Mouse (Mus musculus): Measurements from ENCODE around the gene Kcna2.

DNA sequence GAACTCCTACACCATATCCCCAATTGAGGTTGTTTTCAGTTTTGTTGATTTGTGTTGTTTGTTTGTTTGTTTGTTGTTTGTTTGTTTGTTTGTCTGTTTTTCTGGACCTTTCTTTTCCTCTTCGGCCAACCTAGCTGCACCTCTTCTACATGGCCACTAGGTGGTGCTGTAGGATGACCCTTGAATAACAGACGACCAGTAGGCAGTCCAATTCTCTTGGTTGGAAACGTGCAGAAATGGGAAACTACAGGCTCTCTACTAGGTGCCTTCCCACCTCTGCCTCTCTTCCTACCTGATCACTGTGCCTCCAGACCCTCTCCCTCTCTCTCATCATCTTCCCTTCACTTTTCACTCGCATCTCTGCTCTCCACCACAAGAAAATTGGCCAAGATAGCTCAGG, 6.9 kb upstream of the Kcna2 start:
- TF ChIP-seq CTCF (IDR thresholded peaks at IDR 0.05; ENCODE audit: borderline replicate concordance, control insufficient read depth, extremely low read depth, insufficient read depth, low read length, poor library complexity) (no peak), POLR2A (IDR thresholded peaks at IDR 0.05; ENCODE audit: control insufficient read depth, extremely low read depth, insufficient read depth, low read length, poor library complexity) (no peak)
